Mouse (Mus musculus): ENCODE measurements at regions not wholly inside any gene's neighbourhood (a gene's known extent, or its start where the extent isn't known, plus 50 kb on each side); places are given as distances from the start of the nearest gene placed in this dataset.
A peak's percentile ranks its signal among the peaks of the same experiment; 100 is the strongest.

GRCm38 (mm10) chr17:45822427-45822826, 88.8 kb upstream of the 1600014C23Rik start:
- no peak overlapping the region for H3K27ac ChIP-seq (ENCODE audit: low read length)
- ATAC-seq (ENCODE audit: insufficient read depth, low FRiP score): no peak
- H3K9ac ChIP-seq (ENCODE audit: low read length): no peak overlapping the region
- no peak overlapping the region for H3K4me3 ChIP-seq (replicated peaks; ENCODE audit: low read length)
- 77% methylated on average over 17 of the region's 17 CpGs for WGBS
- H3K9me3 ChIP-seq (replicated peaks; ENCODE audit: control insufficient read depth, low read length): no peaks in the 10 kb centered on the region
- H3K27me3 ChIP-seq (ENCODE audit: control insufficient read depth, insufficient read depth, low read length): no peaks in the 10 kb centered on the region
- no peak overlapping the region for H3K4me2 ChIP-seq (ENCODE audit: low read depth, low read length)
- H3K4me1 ChIP-seq (ENCODE audit: control insufficient read depth, insufficient read depth, low read length): 0 out of 2 replicates have a peak, but pooled peaks cover 3% of the 10 kb centered on the region
- no peaks in the 10 kb centered on the region for H3K36me3 ChIP-seq (ENCODE audit: control insufficient read depth, insufficient read depth, low read length)

GRCm38 (mm10) chr17:45821356-45821755, 87.7 kb upstream of the 1600014C23Rik start:
- WGBS: 90% methylated on average over 7 of the region's 7 CpGs
- Histone ChIP-seq H3K36me3 (ENCODE audit: control insufficient read depth, insufficient read depth, low read length) (no peaks in the 10 kb centered on the region), H3K27ac (ENCODE audit: low read length) (no peak overlapping the region), H3K9ac (ENCODE audit: low read length) (no peak overlapping the region), H3K4me3 (replicated peaks; ENCODE audit: low read length) (no peak overlapping the region), H3K4me2 (ENCODE audit: low read depth, low read length) (no peak overlapping the region), H3K4me1 (ENCODE audit: control insufficient read depth, insufficient read depth, low read length) (0 out of 2 replicates have a peak, but pooled peaks cover 3% of the 10 kb centered on the region), H3K9me3 (replicated peaks; ENCODE audit: control insufficient read depth, low read length) (no peaks in the 10 kb centered on the region), H3K27me3 (ENCODE audit: control insufficient read depth, insufficient read depth, low read length) (no peaks in the 10 kb centered on the region)
- no peak for ATAC-seq (ENCODE audit: insufficient read depth, low FRiP score)

GRCm38 (mm10) chr17:45819143-45819542, 85.5 kb upstream of the 1600014C23Rik start:
- Histone ChIP-seq H3K27ac (ENCODE audit: low read length) (no peak overlapping the region), H3K9me3 (replicated peaks; ENCODE audit: control insufficient read depth, low read length) (no peaks in the 10 kb centered on the region), H3K9ac (ENCODE audit: low read length) (no peak overlapping the region), H3K27me3 (ENCODE audit: control insufficient read depth, insufficient read depth, low read length) (no peaks in the 10 kb centered on the region), H3K36me3 (ENCODE audit: control insufficient read depth, insufficient read depth, low read length) (no peaks in the 10 kb centered on the region), H3K4me1 (ENCODE audit: control insufficient read depth, insufficient read depth, low read length) (0 out of 2 replicates have a peak, but pooled peaks cover 10% of the 10 kb centered on the region), H3K4me2 (ENCODE audit: low read depth, low read length) (no peak overlapping the region), H3K4me3 (replicated peaks; ENCODE audit: low read length) (no peak overlapping the region)
- 79% methylated on average over 8 of the region's 8 CpGs for WGBS
- no peak for ATAC-seq (ENCODE audit: insufficient read depth, low FRiP score)

GRCm38 (mm10) chr17:45816566-45816965, 82.9 kb upstream of the 1600014C23Rik start:
- 0 out of 2 replicates have a peak, but pooled peaks cover 10% of the 10 kb centered on the region for H3K4me1 ChIP-seq (ENCODE audit: control insufficient read depth, insufficient read depth, low read length)
- no peak overlapping the region for H3K4me3 ChIP-seq (replicated peaks; ENCODE audit: low read length)
- no peaks in the 10 kb centered on the region for H3K9me3 ChIP-seq (replicated peaks; ENCODE audit: control insufficient read depth, low read length)
- ATAC-seq (ENCODE audit: insufficient read depth, low FRiP score): no peak
- H3K27ac ChIP-seq (ENCODE audit: low read length): no peak overlapping the region
- H3K9ac ChIP-seq (ENCODE audit: low read length): no peak overlapping the region
- no peaks in the 10 kb centered on the region for H3K36me3 ChIP-seq (ENCODE audit: control insufficient read depth, insufficient read depth, low read length)
- 85% methylated on average over 3 of the region's 3 CpGs for WGBS
- H3K4me2 ChIP-seq (ENCODE audit: low read depth, low read length): no peak overlapping the region
- no peaks in the 10 kb centered on the region for H3K27me3 ChIP-seq (ENCODE audit: control insufficient read depth, insufficient read depth, low read length)

GRCm38 (mm10) chr17:45815833-45816232, 82.2 kb upstream of the 1600014C23Rik start:
- H3K27me3 ChIP-seq (ENCODE audit: control insufficient read depth, insufficient read depth, low read length): no peaks in the 10 kb centered on the region
- no peak overlapping the region for H3K9ac ChIP-seq (ENCODE audit: low read length)
- H3K9me3 ChIP-seq (replicated peaks; ENCODE audit: control insufficient read depth, low read length): no peaks in the 10 kb centered on the region
- H3K27ac ChIP-seq (ENCODE audit: low read length): no peak overlapping the region
- H3K4me1 ChIP-seq (ENCODE audit: control insufficient read depth, insufficient read depth, low read length): 0 out of 2 replicates have a peak, but pooled peaks cover 10% of the 10 kb centered on the region
- WGBS: 21% methylated on average over 2 of the region's 2 CpGs
- no peaks in the 10 kb centered on the region for H3K36me3 ChIP-seq (ENCODE audit: control insufficient read depth, insufficient read depth, low read length)
- H3K4me2 ChIP-seq (ENCODE audit: low read depth, low read length): no peak overlapping the region
- no peak overlapping the region for H3K4me3 ChIP-seq (replicated peaks; ENCODE audit: low read length)
- ATAC-seq (ENCODE audit: insufficient read depth, low FRiP score): no peak

- H3K27ac ChIP-seq (ENCODE audit: low read length): no peak overlapping the region
Observed at GRCm38 (mm10) chr17:45815341-45815740, 81.7 kb upstream of the 1600014C23Rik start.

GRCm38 (mm10) chr17:45814586-45814985, 80.9 kb upstream of the 1600014C23Rik start:
- peak; percentile 48; the same call in 1 of the 2 replicates for ATAC-seq (ENCODE audit: insufficient read depth, low FRiP score)
- Histone ChIP-seq H3K9ac (ENCODE audit: low read length) (no peak overlapping the region), H3K9me3 (replicated peaks; ENCODE audit: control insufficient read depth, low read length) (no peaks in the 10 kb centered on the region), H3K36me3 (ENCODE audit: control insufficient read depth, insufficient read depth, low read length) (no peaks in the 10 kb centered on the region), H3K4me3 (replicated peaks; ENCODE audit: low read length) (no peak overlapping the region), H3K27ac (ENCODE audit: low read length) (no peak overlapping the region), H3K27me3 (ENCODE audit: control insufficient read depth, insufficient read depth, low read length) (no peaks in the 10 kb centered on the region), H3K4me1 (ENCODE audit: control insufficient read depth, insufficient read depth, low read length) (0 out of 2 replicates have a peak, but pooled peaks cover 10% of the 10 kb centered on the region), H3K4me2 (ENCODE audit: low read depth, low read length) (no peak overlapping the region)
- 12% methylated on average over 11 of the region's 11 CpGs for WGBS

More at GRCm38 (mm10) chr17:45815341-45815740, 81.7 kb upstream of the 1600014C23Rik start:
- no peak overlapping the region for H3K9ac ChIP-seq (ENCODE audit: low read length)
- 0 out of 2 replicates have a peak, but pooled peaks cover 10% of the 10 kb centered on the region for H3K4me1 ChIP-seq (ENCODE audit: control insufficient read depth, insufficient read depth, low read length)
- H3K4me3 ChIP-seq (replicated peaks; ENCODE audit: low read length): no peak overlapping the region
- H3K36me3 ChIP-seq (ENCODE audit: control insufficient read depth, insufficient read depth, low read length): no peaks in the 10 kb centered on the region
- H3K4me2 ChIP-seq (ENCODE audit: low read depth, low read length): no peak overlapping the region
- WGBS: 27% methylated on average over 7 of the region's 7 CpGs
- H3K27me3 ChIP-seq (ENCODE audit: control insufficient read depth, insufficient read depth, low read length): no peaks in the 10 kb centered on the region
- no peaks in the 10 kb centered on the region for H3K9me3 ChIP-seq (replicated peaks; ENCODE audit: control insufficient read depth, low read length)
- no peak for ATAC-seq (ENCODE audit: insufficient read depth, low FRiP score)

- WGBS: 78% methylated on average over 5 of the region's 5 CpGs
- no peak overlapping the region for H3K4me2 ChIP-seq (ENCODE audit: low read depth, low read length)
- ATAC-seq (ENCODE audit: insufficient read depth, low FRiP score): no peak
Observed at GRCm38 (mm10) chr17:45813956-45814355, 80.3 kb upstream of the 1600014C23Rik start.

GRCm38 (mm10) chr17:45812289-45812955, 78.8 kb upstream of the 1600014C23Rik start:
- Histone ChIP-seq H3K9ac (ENCODE audit: low read length) (no peak overlapping the region), H3K27ac (ENCODE audit: low read length) (no peak overlapping the region), H3K4me1 (ENCODE audit: control insufficient read depth, insufficient read depth, low read length) (0 out of 2 replicates have a peak, but pooled peaks cover 13% of the 10 kb centered on the region), H3K27me3 (ENCODE audit: control insufficient read depth, insufficient read depth, low read length) (no peaks in the 10 kb centered on the region), H3K4me3 (replicated peaks; ENCODE audit: low read length) (no peak overlapping the region), H3K9me3 (replicated peaks; ENCODE audit: control insufficient read depth, low read length) (no peaks in the 10 kb centered on the region), H3K4me2 (ENCODE audit: low read depth, low read length) (no peak overlapping the region), H3K36me3 (ENCODE audit: control insufficient read depth, insufficient read depth, low read length) (no peaks in the 10 kb centered on the region)
- no peak for ATAC-seq (ENCODE audit: insufficient read depth, low FRiP score)
- WGBS: 87% methylated on average over 9 of the region's 9 CpGs

More at GRCm38 (mm10) chr17:45813956-45814355, 80.3 kb upstream of the 1600014C23Rik start:
- H3K4me1 ChIP-seq (ENCODE audit: control insufficient read depth, insufficient read depth, low read length): 0 out of 2 replicates have a peak, but pooled peaks cover 10% of the 10 kb centered on the region
- H3K27me3 ChIP-seq (ENCODE audit: control insufficient read depth, insufficient read depth, low read length): no peaks in the 10 kb centered on the region
- no peak overlapping the region for H3K27ac ChIP-seq (ENCODE audit: low read length)
- H3K36me3 ChIP-seq (ENCODE audit: control insufficient read depth, insufficient read depth, low read length): no peaks in the 10 kb centered on the region
- H3K9me3 ChIP-seq (replicated peaks; ENCODE audit: control insufficient read depth, low read length): no peaks in the 10 kb centered on the region
- no peak overlapping the region for H3K4me3 ChIP-seq (replicated peaks; ENCODE audit: low read length)
- no peak overlapping the region for H3K9ac ChIP-seq (ENCODE audit: low read length)
